Comparison of ENCODE assay signal across 8 mouse cellular contexts in genomic region chr9:108648611-108649560, GRCm38 (mm10). TPM values are rescaled to one million over a fixed set of nuclear protein-coding genes. Genes with fewer than 3 reads are reported as not detected.
DNase-seq lines count a peak whose midpoint lies in the region; ATAC-seq and TF ChIP-seq lines count a peak whose summit lies in the region.

Gene Arih2, minus strand, starts transcription at chr9:108649386.

- DNase-seq in Patski (ENCODE audit: low read depth, low spot score) = no peak
- peak; percentile 92 to 94 for DNase-seq in cerebellum, postnatal 14 days
- peak; percentile 80 to 84 for DNase-seq in frontal cortex, postnatal 25 days (ENCODE audit: low spot score in 2 of 2)
- DNase-seq in hindbrain, embryonic 14.5 days (ENCODE audit: low spot score) = peak; percentile 97
- peak; percentile 91 to 92 for DNase-seq in layer of hippocampus, postnatal 36 days
- peak; percentile 94 for DNase-seq in lung, postnatal 36 days
- peak; percentile 95 for DNase-seq in retina, postnatal 1 day
- peak; percentile 83 to 88 for DNase-seq in urinary bladder, adult 18-20 months (ENCODE audit: low spot score in 2 of 2)

- in situ Hi-C loops in Patski (cut with MboI; ENCODE audit: low pct_unique_long_range_greater_than_20kb) = no loop called here

- H3K4me1 ChIP-seq in hindbrain, embryonic 14.5 days (replicated peaks; ENCODE audit: control insufficient read depth, insufficient read depth, low read length) = peaks cover 22% of the 10 kb centered on the region

- H3K36me3 ChIP-seq in hindbrain, embryonic 14.5 days (replicated peaks; ENCODE audit: control insufficient read depth, insufficient read depth) = 0 out of 2 replicates have a peak, but pooled peaks cover 8% of the 10 kb centered on the region

- no peaks in the 10 kb centered on the region for H3K9me3 ChIP-seq in hindbrain, embryonic 14.5 days (ENCODE audit: control insufficient read depth, low read length)

- H3K4me2 ChIP-seq in hindbrain, embryonic 14.5 days (replicated peaks) = peak within 1 kb of the TSS; percentile 82

- no peak for TF ChIP-seq CTCF in Patski (IDR thresholded peaks at IDR 0.05)

- WGBS in hindbrain, embryonic 14.5 days = under 1% methylated on average over 106 of the region's 112 CpGs

- peak; percentile 94 for ATAC-seq in Patski
- peak; percentile 99 for ATAC-seq in hindbrain, embryonic 14.5 days (ENCODE audit: low FRiP score)

- peak within 1 kb of the TSS; percentile 75 for H3K9ac ChIP-seq in hindbrain, embryonic 14.5 days

- peak within 1 kb of the TSS; percentile 87 for H3K27ac ChIP-seq in hindbrain, embryonic 14.5 days

- H3K4me3 ChIP-seq in hindbrain, embryonic 14.5 days (replicated peaks; ENCODE audit: low read length) = peak within 1 kb of the TSS; percentile 60

- H3K27me3 ChIP-seq in Patski = no peaks in the 10 kb centered on the region
- no peaks in the 10 kb centered on the region for H3K27me3 ChIP-seq in hindbrain, embryonic 14.5 days (ENCODE audit: control insufficient read depth, insufficient read depth, low read length)

- POLR2A ChIA-PET in Patski (lab: Charles Lee) = interaction anchor here (0.6 kb wide), 1 partner anchor 27 kb away, joined by 3 read pairs; no protein-coding TSS in a partner anchor

- CTCF ChIA-PET in Patski (lab: Charles Lee) = no interaction called here

RNA-seq across cellular contexts. Expression of gene Arih2, which starts in this region (rescaled TPM):
- 43.7 TPM for polyA plus RNA-seq in Patski (2021)
- 37.7 and 44.0 TPM in 2 replicates for polyA plus RNA-seq in hindbrain, embryonic 14.5 days (2014; fragmentation: Nextera tagmentation; extraction: Ambion mirVana)
- 10 to 100 TPM; 50.7 to 54.2 TPM for total RNA-seq in layer of hippocampus, postnatal 36 days (2021)
